Mouse (Mus musculus): ENCODE results near the gene H2al2c. TPM values are rescaled to one million over a fixed set of nuclear protein-coding genes. Genes with fewer than 3 reads are reported as not detected.
"Not testable (repeated sequence)": the region's sequence is repeated elsewhere in the genome, so short reads cannot be mapped to it uniquely, and the experiment has no call there.

H2al2c gene
- polyA plus RNA-seq (2015; fragmentation: Nextera tagmentation; extraction: Ambion mirVana) = not detected in 2 replicates

GRCm38 (mm10) chrY:2598799-2599198 lies at the start of gene H2al2c:
H2al2c (plus strand) TSS chrY:2599099.
- H3K4me1 ChIP-seq (ENCODE audit: control insufficient read depth, low read depth, low read length); H3K36me3 ChIP-seq (ENCODE audit: control insufficient read depth, insufficient read depth); H3K4me2 ChIP-seq (ENCODE audit: low read depth, low read length); H3K9me3 ChIP-seq (replicated peaks; ENCODE audit: control insufficient read depth, low read length); H3K27ac ChIP-seq (ENCODE audit: low read length); H3K27me3 ChIP-seq (ENCODE audit: control insufficient read depth, insufficient read depth, low read depth, low read length); ATAC-seq (ENCODE audit: low read depth); H3K4me3 ChIP-seq (ENCODE audit: low read depth, low read length); H3K9ac ChIP-seq (ENCODE audit: low read depth, low read length): not testable (repeated sequence)
- no CpG with 5 or more reads among the region's 4 CpGs for WGBS (ENCODE audit: insufficient replicate concordance)

Other genes with a start within 250 kb of the H2al2c start
- not detected in 2 replicates for gene Sry, start 64.6 kb downstream of the H2al2c start, polyA plus RNA-seq (2015; fragmentation: Nextera tagmentation; extraction: Ambion mirVana)
- not detected in 2 replicates for gene H2al2b, start 121.6 kb downstream of the H2al2c start, polyA plus RNA-seq (2015; fragmentation: Nextera tagmentation; extraction: Ambion mirVana)
- gene Gm4064, start 197.1 kb downstream of the H2al2c start, polyA plus RNA-seq (2015; fragmentation: Nextera tagmentation; extraction: Ambion mirVana) = not detected in 2 replicates
- not detected in 2 replicates for gene Rbmy, start 231.6 kb downstream of the H2al2c start, polyA plus RNA-seq (2015; fragmentation: Nextera tagmentation; extraction: Ambion mirVana)
- gene Gm10256, start 231.6 kb downstream of the H2al2c start, polyA plus RNA-seq (2015; fragmentation: Nextera tagmentation; extraction: Ambion mirVana) = not detected in 2 replicates

Data from liver, embryonic 16.5 days (tissue).